Mouse (Mus musculus) cerebellum, postnatal 25 days (tissue): ENCODE results near the gene Lrrc2.
A peak's percentile ranks its signal among the peaks of the same experiment; 100 is the strongest.

Source experiments
- DNase-seq, 2 experiments: peaks; one replicate each; pipeline ENCODE4 v3.0.0; 2021; ENCODE audit warnings: mixed read lengths in 2 of 2

Lrrc2 gene

DNA sequence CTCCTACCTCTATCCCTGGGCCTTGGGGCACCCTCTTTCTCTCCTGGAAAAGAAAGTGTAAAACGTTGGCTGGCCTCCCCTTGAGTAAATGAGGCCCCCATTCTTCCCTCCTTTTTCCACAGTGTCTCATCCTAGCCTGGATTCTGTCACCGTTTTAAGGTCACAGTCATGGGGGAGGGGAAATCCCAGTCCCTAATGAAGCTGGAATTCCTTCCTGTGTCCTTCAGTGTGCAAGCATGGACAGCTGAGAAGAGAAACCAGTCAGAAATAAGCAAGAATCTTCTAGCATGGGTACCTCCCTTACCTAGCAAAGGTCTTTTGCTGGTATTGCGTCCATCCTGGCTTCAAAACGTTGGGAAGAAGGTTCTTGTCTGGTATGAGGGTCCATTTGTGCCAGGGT is 37.8 kb downstream of the Lrrc2 start:
- DNase-seq = no peak

GRCm38 (mm10) chr9:110989543-110989942 is 38.2 kb downstream of the Lrrc2 start:
- DNase-seq = no peak

- DNase-seq = no peak
These were observed 38.9 kb downstream of the Lrrc2 start, which contains the start of gene Rtp3 for GRCm38 (mm10) chr9:110990204-110990603. Rtp3 (minus strand) TSS chr9:110990583.

- no peak for DNase-seq
These were observed 42.0 kb downstream of the Lrrc2 start for GRCm38 (mm10) chr9:110993281-110993709.

GRCm38 (mm10) chr9:110994716-110995172 is 43.4 kb downstream of the Lrrc2 start:
- peak; percentile 71 to 82 for DNase-seq

GRCm38 (mm10) chr9:110997245-110997644 is 45.9 kb downstream of the Lrrc2 start:
- peak; percentile 38 to 70 for DNase-seq

- no peak for DNase-seq
These were observed 47.7 kb downstream of the Lrrc2 start for GRCm38 (mm10) chr9:110999056-110999455.

- DNase-seq = no peak
These were observed 48.5 kb downstream of the Lrrc2 start for GRCm38 (mm10) chr9:110999856-111000255.

GRCm38 (mm10) chr9:111001621-111002020 is 50.3 kb downstream of the Lrrc2 start:
- DNase-seq = no peak

- no peak for DNase-seq
These were observed 51.9 kb downstream of the Lrrc2 start for GRCm38 (mm10) chr9:111003279-111003678.

- DNase-seq = no peak
These were observed 55.2 kb downstream of the Lrrc2 start for GRCm38 (mm10) chr9:111006544-111006943.

GRCm38 (mm10) chr9:111009763-111010162 is 58.4 kb downstream of the Lrrc2 start:
- DNase-seq = no peak

DNA sequence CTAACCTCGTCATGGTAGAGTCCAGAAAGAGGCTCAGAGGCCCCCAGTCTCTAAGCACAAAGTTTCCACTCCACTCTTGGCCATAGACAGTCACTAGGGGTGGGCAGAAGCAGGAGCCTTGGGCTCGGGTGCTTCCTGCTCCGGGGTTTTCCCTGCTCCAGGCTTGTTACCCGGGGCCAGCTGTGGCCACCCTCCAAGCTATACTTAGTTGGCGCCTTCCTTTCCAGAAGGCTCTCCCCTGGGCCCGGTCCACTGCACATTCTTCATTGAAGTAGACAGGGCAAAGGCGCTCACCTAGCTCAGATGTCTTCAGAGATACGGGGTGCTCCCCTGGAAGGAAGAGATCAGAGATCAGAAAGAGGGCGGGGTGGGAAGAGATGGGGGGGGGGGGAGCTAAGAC is 60.2 kb downstream of the Lrrc2 start:
- no peak for DNase-seq

DNA sequence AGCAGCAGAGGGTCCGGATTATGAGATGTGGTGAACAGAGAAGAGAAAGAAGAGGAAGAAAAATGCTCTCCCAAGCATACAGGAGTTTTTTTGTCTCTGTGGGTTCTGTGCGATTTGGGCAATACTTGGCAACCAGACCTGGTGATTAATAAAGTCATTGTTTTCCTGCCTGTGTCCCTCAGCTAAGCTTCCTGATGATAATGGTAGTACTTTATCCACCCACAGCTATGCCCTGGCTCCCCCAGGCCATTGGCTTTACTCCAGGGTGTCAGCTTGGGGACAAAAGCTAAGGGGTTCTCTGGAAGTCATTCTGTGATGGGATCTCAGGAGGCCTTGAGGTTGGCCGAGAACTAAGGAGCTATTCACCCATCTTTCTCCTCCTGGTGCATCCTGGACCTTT is 60.7 kb downstream of the Lrrc2 start:
- DNase-seq = no peak

GRCm38 (mm10) chr9:111015658-111016057 is 64.3 kb downstream of the Lrrc2 start:
- no peak for DNase-seq

DNA sequence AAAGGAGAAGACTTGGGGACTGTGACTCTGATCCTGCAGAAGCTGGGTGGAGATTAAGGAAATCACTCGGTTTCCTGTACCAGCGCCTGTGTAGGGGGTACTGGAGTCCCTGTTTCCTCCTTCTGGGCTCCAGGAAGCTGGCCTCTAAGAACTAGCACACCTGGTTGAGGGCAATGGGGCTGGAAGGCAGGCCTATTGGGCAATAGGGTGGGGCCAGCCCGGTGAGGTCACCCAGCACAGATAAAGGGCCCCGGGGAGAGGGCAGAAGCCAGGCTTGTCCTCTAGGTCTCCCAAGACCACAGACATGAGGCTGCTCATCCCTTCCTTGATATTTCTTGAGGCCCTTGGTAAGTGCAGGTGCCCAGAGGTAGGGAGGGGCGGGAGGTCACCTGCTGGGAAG is 67.7 kb downstream of the Lrrc2 start, which contains the start of gene Ltf:
TSS of gene Ltf (plus strand) at position 250 of the 400 bp plus-strand sequence.
- no peak for DNase-seq

DNA sequence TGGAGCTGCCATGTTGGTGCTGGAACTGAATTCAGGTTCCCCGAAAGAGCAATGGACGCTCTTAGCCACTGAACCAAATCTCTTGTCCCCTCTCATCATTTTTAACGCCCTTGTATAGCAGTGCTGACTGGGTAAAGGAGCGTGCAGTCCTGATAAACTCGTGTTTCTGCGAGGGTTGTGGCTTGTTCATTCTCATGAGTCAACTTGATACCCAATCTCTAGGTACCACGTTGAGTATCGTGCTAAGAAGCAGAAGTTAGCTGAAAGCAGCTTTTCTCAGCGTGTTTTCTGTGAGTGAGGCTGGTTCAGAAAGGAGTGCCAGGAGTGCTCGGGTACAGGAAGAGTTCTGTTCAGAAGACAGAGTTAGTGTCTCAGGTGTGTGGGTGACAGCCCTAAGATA is 75.4 kb downstream of the Lrrc2 start:
- DNase-seq = no peak
